Mouse (Mus musculus): Measurements from ENCODE around the gene Immp2l. TPM values are rescaled to one million over a fixed set of nuclear protein-coding genes. Genes with fewer than 3 reads are reported as not detected.

Immp2l gene
- polyA plus RNA-seq, 2 experiments, result 6.9 to 10.6 TPM

- Histone ChIP-seq H3K4me2 (replicated peaks; ENCODE audit: low read depth, low read length, severe bottlenecking) (no peak overlapping the region), H3K4me1 (ENCODE audit: control insufficient read depth, insufficient read depth, low read length) (no peaks in the 10 kb centered on the region), H3K9me3 (ENCODE audit: control insufficient read depth, low read length) (no peaks in the 10 kb centered on the region), H3K9ac (ENCODE audit: low read depth, low read length, severe bottlenecking) (no peak overlapping the region), H3K36me3 (ENCODE audit: control insufficient read depth, insufficient read depth, low read length) (no peaks in the 10 kb centered on the region), H3K4me3 (replicated peaks; ENCODE audit: low read length) (no peak overlapping the region), H3K27ac (replicated peaks; ENCODE audit: low read depth, low read length) (no peak overlapping the region), H3K27me3 (ENCODE audit: control insufficient read depth, insufficient read depth, low read length) (no peaks in the 10 kb centered on the region)
- 100% methylated on average over 2 of the region's 2 CpGs for WGBS
- TF ChIP-seq POLR2A (IDR thresholded peaks at IDR 0.05; ENCODE audit: borderline replicate concordance, extremely low read depth, insufficient read depth, insufficient read length), result no peak
- DNase-seq (ENCODE audit: low spot score), result no peak
- no peak for ATAC-seq (ENCODE audit: low FRiP score, low read depth)
These were observed 7.2 kb downstream of the Immp2l start for GRCm38 (mm10) chr12:41031119-41031518.

GRCm38 (mm10) chr12:41033196-41033595, 9.3 kb downstream of the Immp2l start:
- no peak for TF ChIP-seq POLR2A (IDR thresholded peaks at IDR 0.05; ENCODE audit: borderline replicate concordance, extremely low read depth, insufficient read depth, insufficient read length)
- Histone ChIP-seq H3K9me3 (ENCODE audit: control insufficient read depth, low read length) (no peaks in the 10 kb centered on the region), H3K36me3 (ENCODE audit: control insufficient read depth, insufficient read depth, low read length) (no peaks in the 10 kb centered on the region), H3K4me1 (ENCODE audit: control insufficient read depth, insufficient read depth, low read length) (no peaks in the 10 kb centered on the region), H3K4me2 (replicated peaks; ENCODE audit: low read depth, low read length, severe bottlenecking) (no peak overlapping the region), H3K27me3 (ENCODE audit: control insufficient read depth, insufficient read depth, low read length) (no peaks in the 10 kb centered on the region), H3K27ac (replicated peaks; ENCODE audit: low read depth, low read length) (no peak overlapping the region), H3K9ac (ENCODE audit: low read depth, low read length, severe bottlenecking) (no peak overlapping the region), H3K4me3 (replicated peaks; ENCODE audit: low read length) (no peak overlapping the region)
- ATAC-seq (ENCODE audit: low FRiP score, low read depth) (no peak), DNase-seq (ENCODE audit: low spot score) (no peak)
- 84% methylated on average over 3 of the region's 3 CpGs for WGBS

GRCm38 (mm10) chr12:41039834-41040233, 15.9 kb downstream of the Immp2l start:
- DNase-seq (ENCODE audit: low spot score), result no peak
- 61% methylated on average over 5 of the region's 5 CpGs for WGBS
- ATAC-seq (ENCODE audit: low FRiP score, low read depth), result no peak

GRCm38 (mm10) chr12:41041737-41042136, 17.8 kb downstream of the Immp2l start:
- TF ChIP-seq POLR2A (IDR thresholded peaks at IDR 0.05; ENCODE audit: borderline replicate concordance, extremely low read depth, insufficient read depth, insufficient read length), result no peak
- H3K4me3 ChIP-seq (replicated peaks; ENCODE audit: low read length), result no peak overlapping the region
- DNase-seq (ENCODE audit: low spot score), result no peak

More at GRCm38 (mm10) chr12:41039834-41040233, 15.9 kb downstream of the Immp2l start:
- no peak for TF ChIP-seq POLR2A (IDR thresholded peaks at IDR 0.05; ENCODE audit: borderline replicate concordance, extremely low read depth, insufficient read depth, insufficient read length)
- no peak overlapping the region for H3K9ac ChIP-seq (ENCODE audit: low read depth, low read length, severe bottlenecking)
- no peaks in the 10 kb centered on the region for H3K9me3 ChIP-seq (ENCODE audit: control insufficient read depth, low read length)
- no peaks in the 10 kb centered on the region for H3K4me1 ChIP-seq (ENCODE audit: control insufficient read depth, insufficient read depth, low read length)
- no peaks in the 10 kb centered on the region for H3K27me3 ChIP-seq (ENCODE audit: control insufficient read depth, insufficient read depth, low read length)
- no peak overlapping the region for H3K27ac ChIP-seq (replicated peaks; ENCODE audit: low read depth, low read length)
- no peak overlapping the region for H3K4me2 ChIP-seq (replicated peaks; ENCODE audit: low read depth, low read length, severe bottlenecking)
- H3K4me3 ChIP-seq (replicated peaks; ENCODE audit: low read length), result no peak overlapping the region
- no peaks in the 10 kb centered on the region for H3K36me3 ChIP-seq (ENCODE audit: control insufficient read depth, insufficient read depth, low read length)

GRCm38 (mm10) chr12:41044493-41045132, 20.7 kb downstream of the Immp2l start:
- DNase-seq (ENCODE audit: low spot score) (no peak), ATAC-seq (ENCODE audit: low FRiP score, low read depth) (no peak)
- Histone ChIP-seq H3K36me3 (ENCODE audit: control insufficient read depth, insufficient read depth, low read length) (no peaks in the 10 kb centered on the region), H3K27me3 (ENCODE audit: control insufficient read depth, insufficient read depth, low read length) (no peaks in the 10 kb centered on the region), H3K9me3 (ENCODE audit: control insufficient read depth, low read length) (no peaks in the 10 kb centered on the region), H3K27ac (replicated peaks; ENCODE audit: low read depth, low read length) (no peak overlapping the region), H3K4me2 (replicated peaks; ENCODE audit: low read depth, low read length, severe bottlenecking) (no peak overlapping the region), H3K9ac (ENCODE audit: low read depth, low read length, severe bottlenecking) (no peak overlapping the region), H3K4me3 (replicated peaks; ENCODE audit: low read length) (no peak overlapping the region), H3K4me1 (ENCODE audit: control insufficient read depth, insufficient read depth, low read length) (no peaks in the 10 kb centered on the region)
- WGBS, result 76% methylated on average over 12 of the region's 12 CpGs
- no peak for TF ChIP-seq POLR2A (IDR thresholded peaks at IDR 0.05; ENCODE audit: borderline replicate concordance, extremely low read depth, insufficient read depth, insufficient read length)

More at GRCm38 (mm10) chr12:41041737-41042136, 17.8 kb downstream of the Immp2l start:
- WGBS, result 77% methylated on average over 2 of the region's 2 CpGs
- Histone ChIP-seq H3K27ac (replicated peaks; ENCODE audit: low read depth, low read length) (no peak overlapping the region), H3K9me3 (ENCODE audit: control insufficient read depth, low read length) (no peaks in the 10 kb centered on the region), H3K9ac (ENCODE audit: low read depth, low read length, severe bottlenecking) (no peak overlapping the region), H3K36me3 (ENCODE audit: control insufficient read depth, insufficient read depth, low read length) (no peaks in the 10 kb centered on the region), H3K4me2 (replicated peaks; ENCODE audit: low read depth, low read length, severe bottlenecking) (no peak overlapping the region), H3K27me3 (ENCODE audit: control insufficient read depth, insufficient read depth, low read length) (no peaks in the 10 kb centered on the region), H3K4me1 (ENCODE audit: control insufficient read depth, insufficient read depth, low read length) (no peaks in the 10 kb centered on the region)
- ATAC-seq (ENCODE audit: low FRiP score, low read depth), result no peak

Data from limb, embryonic 14.5 days (tissue).